Mouse (Mus musculus) midbrain, embryonic 16.5 days (tissue): ENCODE measurements around the gene Neurl3. TPM values are rescaled to one million over a fixed set of nuclear protein-coding genes. Genes with fewer than 3 reads are reported as not detected.

Experiments used
- ATAC-seq: fragments of 200-750 bp; cut with Nextera tagmentation; 2 replicates; pipeline ENCODE4 v1.8.0; 2017; ENCODE audit warnings: moderate TSS enrichment
- H3K27ac ChIP-seq: fragments of 300-500 bp; sonication (generic); 2 replicates; pipeline ENCODE4 v1.5.1; 2014; ENCODE audit warnings: mild to moderate bottlenecking, low read length, mixed read lengths
- H3K27me3 ChIP-seq: fragments of 300-500 bp; sonication (generic); 2 replicates; pipeline ENCODE4 v1.6.1; 2014; ENCODE audit warnings: low read depth, low read length, mixed read lengths; ENCODE audit not compliant: control insufficient read depth, insufficient read depth
- H3K36me3 ChIP-seq: fragments of 300-500 bp; sonication (generic); 2 replicates; pipeline ENCODE4 v1.6.1; 2014; ENCODE audit warnings: mild to moderate bottlenecking, low read length, moderate library complexity, mixed read lengths; ENCODE audit not compliant: control insufficient read depth, insufficient read depth
- H3K4me1 ChIP-seq: fragments of 300-500 bp; sonication (generic); 2 replicates; pipeline ENCODE4 v1.6.1; 2014; ENCODE audit warnings: mild to moderate bottlenecking, low read length, mixed read lengths; ENCODE audit not compliant: control insufficient read depth, insufficient read depth
- H3K4me2 ChIP-seq: fragments of 300-500 bp; sonication (generic); 2 replicates; pipeline ENCODE4 v1.6.1; 2014; ENCODE audit warnings: mild to moderate bottlenecking, low read length, mixed read lengths
- H3K4me3 ChIP-seq: fragments of 300-500 bp; sonication (generic); 2 replicates; pipeline ENCODE4 v1.5.1; 2014; ENCODE audit warnings: low read depth, mild to moderate bottlenecking, low read length, moderate library complexity, mixed read lengths
- H3K9ac ChIP-seq: fragments of 300-500 bp; sonication (generic); 2 replicates; pipeline ENCODE4 v1.6.1; 2014; ENCODE audit warnings: low read depth, low read length, mixed read lengths
- H3K9me3 ChIP-seq: fragments of 300-500 bp; sonication (generic); replicated peaks from 2 replicates; pipeline ENCODE4 v1.6.1; 2014; ENCODE audit warnings: mild to moderate bottlenecking, low read length, mixed read lengths; ENCODE audit not compliant: control insufficient read depth, poor library complexity, severe bottlenecking
- whole genome bisulfite sequencing: fragments of 180-500 bp; shearing (Covaris S2); extraction: QIAGEN DNeasy Blood & Tissue Kit; methylation state at CpG from one replicate; pipeline ENCODE4 v1.1.7; 2014; 5-methylcytosine and 5-hydroxymethylcytosine counted together
- polyA plus RNA-seq: library from polyadenylated mRNA; unstranded; fragments of >200 nt; fragmentation: Nextera tagmentation; extraction: Ambion mirVana; gene quantifications from 2 replicates; pipeline ENCODE4 v1.2.1, GENCODE M21; 2015

Gene Neurl3
- polyA plus RNA-seq, 1 experiment from 2014 or later: 1.2 TPM

DNA sequence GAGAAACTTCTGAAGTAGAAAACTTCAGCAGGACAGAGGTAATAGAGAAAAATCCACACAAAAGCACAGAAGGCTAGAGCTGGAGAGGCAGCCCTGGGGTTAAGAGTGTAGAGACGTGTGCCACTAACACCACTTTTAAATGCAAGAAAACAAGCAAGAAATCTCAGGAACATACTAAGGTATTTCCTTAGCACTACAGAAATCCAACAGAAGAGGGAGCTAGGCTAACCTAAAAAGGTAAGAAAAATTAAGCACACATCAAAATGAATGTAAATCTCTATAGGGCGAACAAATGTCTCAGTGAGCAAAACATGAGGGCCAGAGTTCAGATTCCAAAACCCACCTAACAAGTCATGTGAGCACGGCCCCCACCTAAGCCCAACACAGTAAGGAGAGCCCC, 49.8 kb downstream of the Neurl3 start:
- Histone ChIP-seq H3K4me2 (no peak overlapping the region), H3K27me3 (no peaks in the 10 kb centered on the region), H3K9ac (no peak overlapping the region), H3K4me1 (no peaks in the 10 kb centered on the region), H3K9me3 (no peaks in the 10 kb centered on the region), H3K27ac (no peak overlapping the region), H3K36me3 (0 out of 2 replicates have a peak, but pooled peaks cover 11% of the 10 kb centered on the region), H3K4me3 (no peak overlapping the region)
- no peak for ATAC-seq
- WGBS: 82% methylated on average over 3 of the region's 3 CpGs

Other genes with a start within 250 kb of the Neurl3 start
- gene Hs6st1, start 206.3 kb downstream of the Neurl3 start, polyA plus RNA-seq: 9.4 and 10.8 TPM in 2 replicates
- gene Uggt1, start 30.0 kb downstream of the Neurl3 start, polyA plus RNA-seq: 45.3 and 46.6 TPM in 2 replicates
- 2.8 and 3.6 TPM in 2 replicates for gene Arid5a, start 33.1 kb upstream of the Neurl3 start, polyA plus RNA-seq
- 41.5 and 46.0 TPM in 2 replicates for gene Kansl3, start 94.5 kb upstream of the Neurl3 start, polyA plus RNA-seq
- 2.9 TPM in 2 replicates for gene Fer1l5, start 97.6 kb upstream of the Neurl3 start, polyA plus RNA-seq
- 65.7 and 73.0 TPM in 2 replicates for gene Lman2l, start 170.6 kb upstream of the Neurl3 start, polyA plus RNA-seq
- 9.8 and 11.5 TPM in 2 replicates for gene Cnnm4, start 196.9 kb upstream of the Neurl3 start, polyA plus RNA-seq
- gene Cnnm3, start 237.2 kb upstream of the Neurl3 start, polyA plus RNA-seq: 4.2 and 4.5 TPM in 2 replicates